Mouse (Mus musculus) heart, adult 18-20 months (tissue): ENCODE data around the gene Copb1. TPM values are rescaled to one million over a fixed set of nuclear protein-coding genes. Genes with fewer than 3 reads are reported as not detected.
A peak's percentile ranks its signal among the peaks of the same experiment; 100 is the strongest.

Experiments used
- DNase-seq, 2 experiments: peaks; one replicate each; pipeline ENCODE4 v3.0.0; 2021 to 2022; ENCODE audit warnings: mixed read lengths in 1 of 2
- long read RNA-seq, 2 experiments: library from polyadenylated mRNA; stranded (forward); transcript quantifications; one replicate each; pipeline ENCODE4 v2.0.0; 2021
- total RNA-seq, 2 experiments: library from RNA; stranded (reverse); gene quantifications; 2 replicates each; pipeline ENCODE4 v1.2.3; 2021

Copb1 gene
- total RNA-seq: 10 to 100 TPM; 42.4 to 44.1 TPM
- long read RNA-seq, experiment 1, transcript Copb1-201 (22 exons, 3,346 nt): major isoform, 29 of 35 reads
- long read RNA-seq, experiment 1, partial matches to known transcripts: 4 of 35 reads
- long read RNA-seq, experiment 1, other reads (novel, unspliced or antisense): 2 of 35 reads
- long read RNA-seq, experiment 2, transcript Copb1-201 (22 exons, 3,346 nt): major isoform, 19 of 23 reads
- long read RNA-seq, experiment 2, partial matches to known transcripts: 2 of 23 reads
- long read RNA-seq, experiment 2, other reads (novel, unspliced or antisense): 2 of 23 reads

GRCm38 (mm10) chr7:114253885-114254833 is at the start of gene Copb1:
TSS of gene Copb1 (minus strand) at chr7:114254711.
- peak; percentile 96 for DNase-seq

GRCm38 (mm10) chr7:114301293-114301782 is 46.8 kb upstream of the Copb1 start:
- peak in 1 of 2 experiments; percentile 35 for DNase-seq

DNA sequence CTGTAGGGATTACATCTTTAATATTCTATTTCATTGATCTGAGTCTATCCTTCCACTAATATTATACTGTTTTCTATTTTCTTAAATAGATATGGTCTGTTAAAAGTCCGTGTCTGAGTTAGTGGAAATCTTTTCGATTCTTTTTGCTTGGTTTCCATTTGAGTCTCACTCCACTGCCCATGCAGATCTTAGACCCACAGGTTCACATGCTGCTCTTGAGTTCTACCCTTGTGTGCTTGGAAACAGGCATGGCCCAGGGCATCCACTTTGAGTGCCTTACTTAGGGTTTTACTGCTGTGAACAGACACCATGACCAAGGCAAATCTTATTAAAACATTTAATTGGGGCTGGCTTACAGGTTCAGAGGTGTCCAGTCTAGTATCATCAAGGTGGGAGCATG is 46.3 kb upstream of the Copb1 start:
- DNase-seq: no peak

- no peak for DNase-seq
Measured at GRCm38 (mm10) chr7:114299247-114299646, 44.7 kb upstream of the Copb1 start.

DNA sequence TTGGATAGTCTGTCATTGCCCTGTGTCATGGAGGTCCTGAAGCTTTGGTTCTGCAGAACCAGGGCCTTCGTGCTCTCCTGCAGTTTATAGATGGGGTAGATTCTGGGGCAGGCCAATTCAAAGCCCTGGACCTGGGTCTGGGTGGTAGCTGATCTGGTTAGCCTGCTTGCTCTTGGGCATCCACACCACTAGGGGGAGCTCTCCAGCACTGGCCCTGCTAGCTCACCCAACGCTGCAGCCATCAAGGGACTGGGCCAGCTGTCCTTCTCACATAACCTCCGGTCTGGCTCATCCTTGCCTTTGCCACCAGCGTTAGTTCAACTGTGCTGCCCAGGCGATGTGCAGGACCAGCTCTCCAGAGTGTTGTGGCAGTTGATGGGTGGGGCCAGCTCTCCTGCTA is 40.2 kb upstream of the Copb1 start:
- no peak for DNase-seq

GRCm38 (mm10) chr7:114293903-114294302 is 39.4 kb upstream of the Copb1 start:
- DNase-seq: peak; percentile 30 to 48

- peak; percentile 86 to 88 for DNase-seq
Measured at GRCm38 (mm10) chr7:114292501-114292971, 38.0 kb upstream of the Copb1 start.

- peak; percentile 63 to 65 for DNase-seq
Measured at GRCm38 (mm10) chr7:114291461-114292335, 37.2 kb upstream of the Copb1 start.

- no peak for DNase-seq
Measured at GRCm38 (mm10) chr7:114290078-114290506, 35.6 kb upstream of the Copb1 start.

GRCm38 (mm10) chr7:114284296-114284910 is 29.9 kb upstream of the Copb1 start:
- no peak for DNase-seq

DNA sequence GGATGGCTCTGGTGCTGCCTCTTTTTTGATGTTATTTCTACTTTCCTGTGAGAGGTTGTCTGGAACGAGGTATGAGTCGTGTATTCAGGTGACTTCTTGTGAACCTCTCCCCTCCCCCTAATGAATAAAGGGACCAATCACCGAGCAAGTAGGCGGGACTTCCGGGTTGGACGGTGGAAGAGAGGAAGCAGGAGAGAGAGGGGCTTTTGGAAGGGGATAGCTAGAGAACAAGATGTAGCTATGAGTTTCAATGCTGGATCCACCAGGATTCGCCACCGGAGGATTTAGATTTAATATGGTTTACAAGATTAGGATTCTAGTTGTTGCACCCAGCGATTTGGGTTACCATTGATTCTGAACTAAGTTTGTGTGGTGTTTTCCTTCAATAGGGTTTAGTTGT is 28.5 kb upstream of the Copb1 start:
- DNase-seq: no peak

- peak; percentile 42 to 50 for DNase-seq
Measured at GRCm38 (mm10) chr7:114281671-114282070, 27.2 kb upstream of the Copb1 start.

- peak; percentile 97 for DNase-seq
Measured at GRCm38 (mm10) chr7:114276005-114276752, 21.7 kb upstream of the Copb1 start, which contains the start of gene Psma1. TSS of gene Psma1 (minus strand) at chr7:114276118.

DNA sequence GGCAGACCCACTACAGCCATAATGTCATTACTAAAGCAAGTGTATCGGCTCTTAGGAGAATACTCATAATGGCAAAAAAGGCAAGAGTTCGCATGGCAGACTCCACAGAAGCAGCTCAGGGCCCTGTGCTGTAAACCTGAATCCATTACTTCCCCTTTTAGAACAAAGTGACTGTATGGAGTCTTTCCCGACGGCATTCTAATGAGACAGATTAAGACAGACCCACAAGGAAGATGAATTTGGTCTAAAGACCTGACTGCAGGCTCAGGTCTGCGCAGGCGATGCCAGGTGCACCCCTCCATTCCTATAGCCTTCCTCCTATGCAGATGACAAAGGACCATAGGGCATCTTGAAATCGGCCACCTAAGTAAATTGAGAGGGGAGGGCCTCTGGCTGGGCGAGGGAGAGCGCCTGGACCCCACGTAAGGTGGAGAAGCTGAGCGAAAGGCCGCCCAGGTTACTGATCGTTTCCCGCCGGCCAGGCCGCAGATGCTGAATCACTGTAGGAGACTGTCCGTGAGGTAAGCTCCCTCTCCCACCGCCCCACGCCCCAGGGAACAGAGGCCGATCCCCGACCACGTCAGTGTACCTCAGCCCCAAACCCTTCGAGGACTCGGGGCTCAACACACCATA is 21.0 kb upstream of the Copb1 start:
- DNase-seq: no peak

GRCm38 (mm10) chr7:114268446-114268845 is 13.9 kb upstream of the Copb1 start:
- no peak for DNase-seq

- DNase-seq: no peak
Measured at GRCm38 (mm10) chr7:114251684-114252083, 2.8 kb downstream of the Copb1 start.

DNA sequence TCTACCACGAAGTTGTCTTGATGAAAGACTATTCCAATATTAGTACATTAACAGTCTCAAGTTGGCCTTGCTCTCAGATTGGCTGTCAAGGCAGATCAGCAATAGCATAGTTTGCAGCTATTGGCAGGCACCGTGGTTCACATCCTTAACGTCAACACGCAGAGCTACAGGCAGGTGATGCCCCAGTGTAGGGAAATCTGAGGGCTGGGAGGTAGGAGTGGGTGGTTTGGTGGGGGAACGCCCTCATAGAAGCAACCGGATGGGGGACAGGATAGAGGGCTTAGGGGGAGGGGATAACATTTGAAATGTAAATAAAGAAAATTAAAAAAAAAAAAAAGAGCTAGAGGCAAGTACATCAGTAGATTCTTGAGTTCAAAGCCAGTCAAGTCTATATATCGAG is 20.5 kb downstream of the Copb1 start:
- DNase-seq: no peak

GRCm38 (mm10) chr7:114232982-114233381 is 21.5 kb downstream of the Copb1 start:
- no peak for DNase-seq

GRCm38 (mm10) chr7:114231857-114232256 is 22.7 kb downstream of the Copb1 start:
- DNase-seq: no peak

DNA sequence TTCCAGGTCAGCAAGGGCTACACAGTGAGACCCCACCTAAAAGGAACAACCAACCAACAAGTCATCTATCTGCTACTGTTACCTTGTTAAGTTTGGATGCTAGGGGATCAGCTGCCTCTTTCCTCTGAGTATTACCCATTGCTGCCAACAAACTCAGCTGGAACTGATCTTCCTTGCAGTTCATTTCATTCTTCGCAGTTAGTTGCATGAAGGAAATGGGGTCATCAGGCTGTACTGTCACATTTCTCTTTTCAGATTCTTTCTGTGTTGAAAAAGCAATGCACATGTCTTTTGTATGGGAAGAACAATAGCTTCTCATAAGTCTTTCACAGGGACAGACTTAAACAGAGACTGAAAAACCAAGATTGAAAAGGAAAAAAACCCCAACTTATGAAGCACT is 28.0 kb downstream of the Copb1 start:
- no peak for DNase-seq
